Mouse (Mus musculus): Measurements from ENCODE around the gene Evpl. TPM values are rescaled to one million over a fixed set of nuclear protein-coding genes. Genes with fewer than 3 reads are reported as not detected.

The Evpl gene
- polyA plus RNA-seq, 1 experiment = 0.01 TPM

- Histone ChIP-seq H3K9me3 (ENCODE audit: control insufficient read depth, low read length) (no peaks in the 10 kb centered on the region), H3K4me3 (replicated peaks) (peak within 1 kb of the TSS; percentile 97), H3K27me3 (ENCODE audit: control insufficient read depth) (peaks cover 3% of the 10 kb centered on the region), H3K36me3 (ENCODE audit: control insufficient read depth) (peaks cover 33% of the 10 kb centered on the region), H3K4me1 (ENCODE audit: control insufficient read depth) (peaks cover 45% of the 10 kb centered on the region)
- no peak for TF ChIP-seq GATA1 (IDR thresholded peaks at IDR 0.05; ENCODE audit: low read length)
- TF ChIP-seq TAL1 (IDR thresholded peaks at IDR 0.05; ENCODE audit: low read length) = no peak
These were observed 36.3 kb upstream of the Evpl start, which contains the start of gene Srp68 for GRCm38 (mm10) chr11:116274045-116274666. Srp68 (minus strand) TSS chr11:116274217.

GRCm38 (mm10) chr11:116273469-116274044 lies 35.7 kb upstream of the Evpl start:
- peaks cover 45% of the 10 kb centered on the region for H3K4me1 ChIP-seq (ENCODE audit: control insufficient read depth)
- H3K27me3 ChIP-seq (ENCODE audit: control insufficient read depth) = peaks cover 3% of the 10 kb centered on the region
- H3K36me3 ChIP-seq (ENCODE audit: control insufficient read depth) = peaks cover 39% of the 10 kb centered on the region
- peak overlapping the region; percentile 97 for H3K4me3 ChIP-seq (replicated peaks)
- TF ChIP-seq GATA1 (IDR thresholded peaks at IDR 0.05; ENCODE audit: low read length) (no peak), TAL1 (IDR thresholded peaks at IDR 0.05; ENCODE audit: low read length) (no peak)
- H3K9me3 ChIP-seq (ENCODE audit: control insufficient read depth, low read length) = no peaks in the 10 kb centered on the region

GRCm38 (mm10) chr11:116272589-116273468 lies 35.0 kb upstream of the Evpl start:
- peak overlapping the region; percentile 97 for H3K4me3 ChIP-seq (replicated peaks)
- peaks cover 46% of the 10 kb centered on the region for H3K4me1 ChIP-seq (ENCODE audit: control insufficient read depth)
- TF ChIP-seq TAL1 (IDR thresholded peaks at IDR 0.05; ENCODE audit: low read length) (no peak), GATA1 (IDR thresholded peaks at IDR 0.05; ENCODE audit: low read length) (no peak)
- peaks cover 3% of the 10 kb centered on the region for H3K27me3 ChIP-seq (ENCODE audit: control insufficient read depth)
- peaks cover 47% of the 10 kb centered on the region for H3K36me3 ChIP-seq (ENCODE audit: control insufficient read depth)
- no peaks in the 10 kb centered on the region for H3K9me3 ChIP-seq (ENCODE audit: control insufficient read depth, low read length)

GRCm38 (mm10) chr11:116269560-116269959 lies 31.7 kb upstream of the Evpl start:
- Histone ChIP-seq H3K4me1 (ENCODE audit: control insufficient read depth) (peaks cover 56% of the 10 kb centered on the region), H3K4me3 (replicated peaks) (no peak overlapping the region), H3K36me3 (ENCODE audit: control insufficient read depth) (peaks cover 79% of the 10 kb centered on the region), H3K9me3 (ENCODE audit: control insufficient read depth, low read length) (no peaks in the 10 kb centered on the region), H3K27me3 (ENCODE audit: control insufficient read depth) (no peaks in the 10 kb centered on the region)
- TF ChIP-seq GATA1 (IDR thresholded peaks at IDR 0.05; ENCODE audit: low read length) (no peak), TAL1 (IDR thresholded peaks at IDR 0.05; ENCODE audit: low read length) (no peak)

GRCm38 (mm10) chr11:116268313-116268712 lies 30.4 kb upstream of the Evpl start:
- H3K36me3 ChIP-seq (ENCODE audit: control insufficient read depth) = peaks cover 91% of the 10 kb centered on the region
- H3K4me1 ChIP-seq (ENCODE audit: control insufficient read depth) = peaks cover 47% of the 10 kb centered on the region

DNA sequence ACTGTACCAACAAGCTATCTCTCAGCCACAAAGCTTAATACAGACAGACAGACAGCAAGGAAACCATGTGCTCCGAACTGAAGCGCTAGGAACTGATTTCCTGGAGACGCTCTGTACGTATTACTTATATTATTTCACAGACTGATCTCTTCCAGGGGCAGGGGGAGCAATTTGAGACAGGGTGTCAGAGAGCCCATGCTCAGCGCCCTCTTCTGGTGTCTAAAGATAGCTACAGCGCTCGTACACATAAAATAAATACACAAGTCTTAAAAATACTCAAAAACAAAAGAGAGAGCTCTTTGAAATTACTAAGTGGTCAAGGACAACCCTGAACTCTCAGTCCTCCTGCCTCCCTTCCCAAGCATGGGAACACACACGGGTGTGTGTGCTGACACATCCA lies 29.8 kb upstream of the Evpl start:
- no peaks in the 10 kb centered on the region for H3K9me3 ChIP-seq (ENCODE audit: control insufficient read depth, low read length)
- H3K27me3 ChIP-seq (ENCODE audit: control insufficient read depth) = no peaks in the 10 kb centered on the region
- peaks cover 41% of the 10 kb centered on the region for H3K4me1 ChIP-seq (ENCODE audit: control insufficient read depth)
- no peak overlapping the region for H3K4me3 ChIP-seq (replicated peaks)
- H3K36me3 ChIP-seq (ENCODE audit: control insufficient read depth) = peaks cover 98% of the 10 kb centered on the region
- TF ChIP-seq TAL1 (IDR thresholded peaks at IDR 0.05; ENCODE audit: low read length) (no peak), GATA1 (IDR thresholded peaks at IDR 0.05; ENCODE audit: low read length) (no peak)

More at GRCm38 (mm10) chr11:116268313-116268712, 30.4 kb upstream of the Evpl start:
- Histone ChIP-seq H3K4me3 (replicated peaks) (no peak overlapping the region), H3K9me3 (ENCODE audit: control insufficient read depth, low read length) (no peaks in the 10 kb centered on the region), H3K27me3 (ENCODE audit: control insufficient read depth) (no peaks in the 10 kb centered on the region)
- TF ChIP-seq GATA1 (IDR thresholded peaks at IDR 0.05; ENCODE audit: low read length) = no peak
- no peak for TF ChIP-seq TAL1 (IDR thresholded peaks at IDR 0.05; ENCODE audit: low read length)

DNA sequence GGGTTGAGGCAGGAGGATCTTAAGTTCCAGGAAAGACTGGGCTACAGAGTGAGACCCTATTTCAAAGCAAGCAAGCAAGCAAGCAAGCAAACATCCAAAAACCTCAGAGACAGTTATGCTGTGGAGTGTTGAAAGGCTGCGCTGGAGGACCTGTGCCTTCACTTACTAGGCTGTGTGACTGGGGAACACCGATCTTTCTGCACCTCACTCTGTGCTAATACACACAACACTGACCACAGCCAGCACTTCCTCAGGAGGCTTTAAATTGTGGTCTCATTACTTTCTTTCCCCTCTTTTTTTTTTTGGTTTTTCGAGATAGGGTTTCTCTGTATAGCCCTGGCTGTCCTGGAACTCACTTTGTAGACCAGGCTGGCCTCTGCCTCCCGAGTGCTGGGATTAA lies 28.0 kb upstream of the Evpl start:
- no peaks in the 10 kb centered on the region for H3K27me3 ChIP-seq (ENCODE audit: control insufficient read depth)
- no peaks in the 10 kb centered on the region for H3K9me3 ChIP-seq (ENCODE audit: control insufficient read depth, low read length)
- peaks cover 100% of the 10 kb centered on the region for H3K36me3 ChIP-seq (ENCODE audit: control insufficient read depth)
- H3K4me3 ChIP-seq (replicated peaks) = no peak overlapping the region
- TF ChIP-seq GATA1 (IDR thresholded peaks at IDR 0.05; ENCODE audit: low read length) (no peak), TAL1 (IDR thresholded peaks at IDR 0.05; ENCODE audit: low read length) (no peak)
- H3K4me1 ChIP-seq (ENCODE audit: control insufficient read depth) = peaks cover 30% of the 10 kb centered on the region

DNA sequence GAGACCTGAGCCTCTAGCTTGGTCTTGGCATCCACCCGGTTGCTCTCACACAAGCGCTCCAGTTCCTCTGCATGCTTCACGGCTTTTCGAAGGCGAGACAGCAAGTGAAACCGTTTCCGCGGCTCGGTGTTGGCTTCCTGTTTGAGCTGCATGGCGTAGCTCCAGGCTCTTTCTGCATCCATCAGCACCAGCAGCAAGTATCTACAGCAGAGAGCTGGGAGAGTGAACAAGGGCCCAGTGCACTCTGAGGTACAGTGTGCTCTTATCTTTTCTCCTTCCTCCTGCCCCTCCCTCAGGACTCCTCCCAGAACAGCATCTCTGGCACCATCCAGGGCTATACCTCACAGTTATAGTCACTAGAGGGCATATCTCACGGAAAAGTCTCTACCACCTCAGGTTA lies 27.5 kb upstream of the Evpl start:
- no peak overlapping the region for H3K4me3 ChIP-seq (replicated peaks)
- TF ChIP-seq GATA1 (IDR thresholded peaks at IDR 0.05; ENCODE audit: low read length) = no peak
- no peaks in the 10 kb centered on the region for H3K9me3 ChIP-seq (ENCODE audit: control insufficient read depth, low read length)
- H3K36me3 ChIP-seq (ENCODE audit: control insufficient read depth) = peaks cover 100% of the 10 kb centered on the region
- H3K27me3 ChIP-seq (ENCODE audit: control insufficient read depth) = no peaks in the 10 kb centered on the region
- H3K4me1 ChIP-seq (ENCODE audit: control insufficient read depth) = peaks cover 31% of the 10 kb centered on the region

DNA sequence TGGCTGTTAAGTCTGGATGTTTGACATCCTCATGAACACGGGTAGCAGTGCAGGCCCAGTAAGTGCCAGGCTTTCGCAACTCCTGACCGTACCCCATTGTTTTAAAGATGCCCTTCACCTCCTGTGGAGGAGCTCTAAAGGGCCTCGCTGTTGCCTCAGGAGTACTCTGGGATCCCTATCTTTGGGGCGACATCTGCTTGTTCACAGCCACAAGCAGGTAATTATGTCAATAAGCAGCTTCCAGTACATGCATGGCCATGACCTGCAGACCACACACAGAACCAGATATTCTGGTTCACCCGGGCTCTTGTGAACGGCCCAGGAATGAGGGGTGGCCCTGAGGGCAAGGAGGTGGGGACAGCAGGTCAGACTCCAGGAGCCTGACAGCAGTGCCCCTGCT lies 22.4 kb upstream of the Evpl start:
- Histone ChIP-seq H3K36me3 (ENCODE audit: control insufficient read depth) (peaks cover 96% of the 10 kb centered on the region), H3K4me3 (replicated peaks) (no peak overlapping the region), H3K9me3 (ENCODE audit: control insufficient read depth, low read length) (no peaks in the 10 kb centered on the region), H3K4me1 (ENCODE audit: control insufficient read depth) (peaks cover 10% of the 10 kb centered on the region), H3K27me3 (ENCODE audit: control insufficient read depth) (no peaks in the 10 kb centered on the region)
- TF ChIP-seq GATA1 (IDR thresholded peaks at IDR 0.05; ENCODE audit: low read length) (no peak), TAL1 (IDR thresholded peaks at IDR 0.05; ENCODE audit: low read length) (no peak)
